Mouse (Mus musculus) lung, embryonic 14.5 days (tissue): ENCODE data around the gene Odc1. TPM values are rescaled to one million over a fixed set of nuclear protein-coding genes. Genes with fewer than 3 reads are reported as not detected.
A peak's percentile ranks its signal among the peaks of the same experiment; 100 is the strongest.

Experiments
- ATAC-seq: fragments of 200-750 bp; cut with Nextera tagmentation; 2 replicates; pipeline ENCODE4 v1.8.0; 2017; ENCODE audit warnings: mild to moderate bottlenecking, moderate TSS enrichment, moderate library complexity; ENCODE audit not compliant: insufficient read depth
- DNase-seq: peaks from one replicate; pipeline ENCODE4 v3.0.0-alpha.2; 2015
- H3K27ac ChIP-seq: fragments of 300-500 bp; sonication (generic); 2 replicates; pipeline ENCODE4 v1.5.1; 2014; ENCODE audit warnings: low read depth, mild to moderate bottlenecking, moderate library complexity
- H3K27me3 ChIP-seq: fragments of 300-500 bp; sonication (generic); 2 replicates; pipeline ENCODE4 v1.6.1; 2014; ENCODE audit warnings: low read length, control low read depth; ENCODE audit not compliant: insufficient read depth
- H3K36me3 ChIP-seq: fragments of 300-500 bp; sonication (generic); 2 replicates; pipeline ENCODE4 v1.6.1; 2014; ENCODE audit warnings: control low read depth; ENCODE audit not compliant: insufficient read depth
- H3K4me1 ChIP-seq: fragments of 300-500 bp; sonication (generic); 2 replicates; pipeline ENCODE4 v1.6.1; 2014; ENCODE audit warnings: antibody characterized with exemption, control low read depth; ENCODE audit not compliant: insufficient read depth
- H3K4me2 ChIP-seq: fragments of 300-500 bp; sonication (generic); 2 replicates; pipeline ENCODE4 v1.6.1; 2014; ENCODE audit warnings: mild to moderate bottlenecking
- H3K4me3 ChIP-seq: fragments of 300-500 bp; sonication (generic); 2 replicates; pipeline ENCODE4 v1.5.1; 2014; ENCODE audit warnings: low read depth, low read length
- H3K9ac ChIP-seq: fragments of 300-500 bp; sonication (generic); 2 replicates; pipeline ENCODE4 v1.6.1; 2014
- H3K9me3 ChIP-seq: fragments of 300-500 bp; sonication (generic); 2 replicates; pipeline ENCODE4 v1.6.1; 2016; ENCODE audit warnings: low read depth, low read length, control low read depth
- CTCF ChIP-seq: IDR thresholded peaks from 2 replicates; pipeline ENCODE4 v1.5.1; 2016; ENCODE audit warnings: antibody characterized with exemption, low read depth
- WGBS: fragments of 180-500 bp; shearing (Covaris S2); extraction: QIAGEN DNeasy Blood & Tissue Kit; methylation state at CpG from one replicate; pipeline ENCODE4 v1.1.7; 2014; 5-methylcytosine and 5-hydroxymethylcytosine counted together
- polyA plus RNA-seq: library from polyadenylated mRNA; unstranded; fragments of >200 nt; fragmentation: Nextera tagmentation; extraction: Ambion mirVana; gene quantifications from 2 replicates; pipeline ENCODE4 v1.2.1, GENCODE M21; 2014

The Odc1 gene
- polyA plus RNA-seq, 1 experiment from 2014 or later = 273 TPM

DNA sequence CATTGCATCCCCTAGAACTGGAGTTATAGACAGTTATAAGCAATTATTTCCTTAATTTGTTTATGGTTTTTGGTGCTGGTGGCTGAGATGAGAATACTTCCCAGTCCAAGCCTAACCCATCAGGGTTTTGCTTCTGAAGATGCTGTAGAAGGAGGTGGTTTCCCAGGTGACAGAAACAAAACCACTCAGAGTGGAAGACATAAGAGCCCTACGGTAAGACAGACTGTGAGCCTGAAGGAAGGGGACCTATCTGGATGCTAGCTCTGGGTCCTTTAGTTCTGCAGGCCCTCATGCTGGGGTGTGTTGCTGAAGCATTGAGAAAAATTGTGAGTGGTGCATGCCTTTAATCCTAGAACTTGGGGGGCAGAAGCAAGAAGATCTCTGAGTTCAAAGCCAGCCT, 35.3 kb upstream of the Odc1 start:
- Histone ChIP-seq H3K27ac (no peak overlapping the region), H3K4me1 (0 out of 2 replicates have a peak, but pooled peaks cover 3% of the 10 kb centered on the region), H3K27me3 (no peaks in the 10 kb centered on the region), H3K4me3 (no peak overlapping the region), H3K4me2 (no peak overlapping the region), H3K9ac (no peak overlapping the region), H3K36me3 (no peaks in the 10 kb centered on the region), H3K9me3 (no peaks in the 10 kb centered on the region)
- no peak for ATAC-seq
- no peak for DNase-seq
- 64% methylated on average over 1 of the region's 1 CpGs for WGBS
- no peak for TF ChIP-seq CTCF

DNA sequence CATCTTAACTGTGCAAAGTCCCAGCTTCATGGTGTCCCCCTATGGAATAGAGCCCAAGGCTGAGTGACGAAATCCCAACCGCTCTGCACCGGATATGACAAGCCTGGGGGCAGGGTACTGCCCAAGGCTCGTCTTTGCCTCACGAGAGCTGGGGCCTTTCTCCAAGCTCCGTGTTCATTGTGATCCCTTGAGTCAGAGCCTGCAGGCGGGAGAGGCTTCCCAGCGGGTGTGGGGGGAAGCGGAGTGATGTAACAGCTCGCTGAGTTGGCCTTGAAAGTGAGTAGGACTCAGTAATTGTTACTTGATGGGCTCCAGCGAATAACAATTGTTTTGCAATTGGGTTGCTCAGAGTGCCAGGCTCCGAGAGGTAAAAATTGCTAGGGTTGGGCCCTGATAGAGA, 34.4 kb upstream of the Odc1 start:
- no peaks in the 10 kb centered on the region for H3K36me3 ChIP-seq
- H3K27ac ChIP-seq = no peak overlapping the region
- ATAC-seq (no peak), DNase-seq (peak; percentile 67)
- 47% methylated on average over 12 of the region's 12 CpGs for WGBS
- TF ChIP-seq CTCF = no peak
- H3K4me3 ChIP-seq = no peak overlapping the region
- 0 out of 2 replicates have a peak, but pooled peaks cover 3% of the 10 kb centered on the region for H3K4me1 ChIP-seq
- H3K9me3 ChIP-seq = no peaks in the 10 kb centered on the region
- H3K27me3 ChIP-seq = no peaks in the 10 kb centered on the region
- no peak overlapping the region for H3K4me2 ChIP-seq
- H3K9ac ChIP-seq = no peak overlapping the region

DNA sequence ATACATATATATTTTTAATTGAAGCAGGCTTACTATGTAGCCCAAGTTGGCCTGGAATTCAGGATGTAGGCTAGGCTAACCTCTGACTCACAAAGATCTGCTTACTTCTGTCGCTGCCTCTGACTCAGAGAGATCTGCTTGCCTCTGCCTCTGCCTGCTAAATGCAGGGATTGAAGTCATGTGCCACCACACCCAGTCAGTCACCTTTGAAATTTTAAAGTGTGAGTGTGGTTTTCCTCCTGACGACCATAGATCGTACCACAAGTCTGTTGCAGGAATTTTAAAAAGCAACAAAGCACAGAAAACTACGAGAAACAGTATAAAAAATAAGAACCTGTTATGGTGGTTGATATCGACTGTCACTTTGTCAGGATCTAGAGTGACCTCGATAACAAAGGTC, 33.6 kb upstream of the Odc1 start:
- Histone ChIP-seq H3K4me3 (no peak overlapping the region), H3K9ac (no peak overlapping the region), H3K4me1 (0 out of 2 replicates have a peak, but pooled peaks cover 3% of the 10 kb centered on the region), H3K27me3 (no peaks in the 10 kb centered on the region), H3K9me3 (no peaks in the 10 kb centered on the region), H3K4me2 (no peak overlapping the region), H3K36me3 (no peaks in the 10 kb centered on the region), H3K27ac (no peak overlapping the region)
- 82% methylated on average over 6 of the region's 6 CpGs for WGBS
- no peak for ATAC-seq
- DNase-seq = no peak
- TF ChIP-seq CTCF = no peak

DNA sequence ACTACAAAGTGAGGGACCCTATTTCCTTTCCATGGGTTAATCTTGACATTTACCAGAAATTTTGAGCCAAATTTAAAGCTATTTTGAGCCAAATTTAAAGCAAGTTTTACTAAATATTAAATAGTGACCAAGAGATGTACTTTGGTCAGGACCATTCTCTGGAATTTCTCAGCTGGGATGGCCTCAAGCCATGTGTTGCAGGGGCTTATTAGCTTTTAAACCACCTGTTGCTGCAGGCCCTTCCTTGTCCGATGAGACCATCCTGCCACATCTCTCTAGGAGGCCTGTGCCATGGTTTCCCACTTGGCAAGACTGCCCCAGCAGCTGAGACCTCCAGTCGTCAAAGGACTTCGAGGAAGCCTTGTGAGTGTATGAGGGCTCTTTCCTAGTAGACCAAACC, 15.4 kb upstream of the Odc1 start:
- H3K27ac ChIP-seq = no peak overlapping the region
- no peak overlapping the region for H3K4me2 ChIP-seq
- no peaks in the 10 kb centered on the region for H3K27me3 ChIP-seq
- no peaks in the 10 kb centered on the region for H3K4me1 ChIP-seq
- no peaks in the 10 kb centered on the region for H3K36me3 ChIP-seq
- no peak for ATAC-seq
- no peak overlapping the region for H3K9ac ChIP-seq
- TF ChIP-seq CTCF = no peak
- no peaks in the 10 kb centered on the region for H3K9me3 ChIP-seq
- H3K4me3 ChIP-seq = no peak overlapping the region
- no peak for DNase-seq
- WGBS = 73% methylated on average over 3 of the region's 3 CpGs

DNA sequence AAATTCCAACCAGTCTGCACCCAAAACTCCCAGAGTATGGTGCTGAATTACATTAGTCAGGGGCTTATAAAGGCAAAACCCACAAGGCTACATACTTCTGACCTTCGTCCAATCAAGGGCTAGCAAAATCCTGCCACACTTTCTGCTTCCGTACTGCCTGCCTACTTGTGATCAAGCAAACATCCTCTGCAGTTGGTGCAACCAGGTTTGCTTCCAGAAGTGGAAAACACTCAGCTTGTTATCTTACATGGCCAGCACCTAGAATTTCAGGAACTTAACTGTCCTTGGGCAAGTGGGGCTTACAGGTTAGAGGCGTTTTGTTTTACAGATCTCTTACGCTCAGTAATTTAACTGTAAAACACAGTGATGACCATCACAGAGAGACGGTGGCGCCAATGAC, 14.9 kb upstream of the Odc1 start:
- DNase-seq = no peak
- no peak overlapping the region for H3K27ac ChIP-seq
- 60% methylated on average over 6 of the region's 6 CpGs for WGBS
- TF ChIP-seq CTCF = no peak
- no peaks in the 10 kb centered on the region for H3K9me3 ChIP-seq
- H3K4me1 ChIP-seq = no peaks in the 10 kb centered on the region
- H3K4me3 ChIP-seq = no peak overlapping the region
- H3K36me3 ChIP-seq = no peaks in the 10 kb centered on the region
- H3K4me2 ChIP-seq = no peak overlapping the region
- no peak overlapping the region for H3K9ac ChIP-seq
- ATAC-seq = no peak
- H3K27me3 ChIP-seq = no peaks in the 10 kb centered on the region

DNA sequence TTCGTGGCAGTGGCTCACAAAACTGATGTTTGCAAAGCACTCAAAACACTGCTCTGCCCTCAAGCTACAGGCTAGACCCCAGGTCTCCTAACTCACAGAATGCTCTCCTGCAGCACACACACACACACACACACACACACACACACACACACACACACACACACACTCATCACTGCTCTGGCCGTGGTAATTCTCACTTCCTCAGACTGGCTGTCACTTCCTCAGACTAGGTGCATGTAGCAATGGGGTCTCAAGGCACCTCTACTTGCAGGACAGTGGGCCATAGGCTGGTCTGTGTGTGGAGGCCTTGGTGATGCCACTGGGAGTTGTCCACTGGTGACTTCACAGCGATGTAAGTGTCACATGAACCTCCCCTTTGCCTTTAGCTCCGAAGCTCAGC, 13.8 kb upstream of the Odc1 start:
- H3K27ac ChIP-seq = no peak overlapping the region
- no peak overlapping the region for H3K4me2 ChIP-seq
- no peak overlapping the region for H3K9ac ChIP-seq
- H3K4me3 ChIP-seq = no peak overlapping the region
- DNase-seq (no peak), ATAC-seq (no peak)
- H3K36me3 ChIP-seq = no peaks in the 10 kb centered on the region
- no peak for TF ChIP-seq CTCF
- no peaks in the 10 kb centered on the region for H3K27me3 ChIP-seq
- H3K4me1 ChIP-seq = no peaks in the 10 kb centered on the region
- WGBS = 62% methylated on average over 4 of the region's 4 CpGs
- no peaks in the 10 kb centered on the region for H3K9me3 ChIP-seq

DNA sequence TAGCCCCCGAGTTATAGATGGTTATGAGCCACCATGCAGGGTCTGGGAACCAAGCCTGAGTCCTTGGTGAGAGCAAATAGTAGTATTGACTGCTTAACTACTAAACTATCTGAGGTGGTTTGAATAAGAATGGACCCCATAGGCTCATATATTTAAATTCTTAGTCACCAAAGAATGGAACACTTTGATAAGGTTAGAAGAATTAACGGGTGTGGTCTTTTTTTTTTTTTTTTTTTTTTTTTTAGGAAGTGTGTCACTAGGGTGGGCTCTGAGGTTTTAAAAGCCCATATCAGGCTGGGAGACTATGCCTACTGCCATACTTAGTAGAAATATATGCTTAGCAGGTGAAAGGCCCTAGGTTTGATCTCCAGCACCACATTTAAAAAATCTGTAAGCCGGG, 8.4 kb upstream of the Odc1 start:
- Histone ChIP-seq H3K4me2 (no peak overlapping the region), H3K4me1 (no peaks in the 10 kb centered on the region), H3K4me3 (no peak overlapping the region), H3K9ac (no peak overlapping the region), H3K27ac (no peak overlapping the region), H3K27me3 (no peaks in the 10 kb centered on the region), H3K36me3 (no peaks in the 10 kb centered on the region), H3K9me3 (no peaks in the 10 kb centered on the region)
- no peak for TF ChIP-seq CTCF
- WGBS = 87% methylated on average over 3 of the region's 3 CpGs
- no peak for ATAC-seq
- no peak for DNase-seq

DNA sequence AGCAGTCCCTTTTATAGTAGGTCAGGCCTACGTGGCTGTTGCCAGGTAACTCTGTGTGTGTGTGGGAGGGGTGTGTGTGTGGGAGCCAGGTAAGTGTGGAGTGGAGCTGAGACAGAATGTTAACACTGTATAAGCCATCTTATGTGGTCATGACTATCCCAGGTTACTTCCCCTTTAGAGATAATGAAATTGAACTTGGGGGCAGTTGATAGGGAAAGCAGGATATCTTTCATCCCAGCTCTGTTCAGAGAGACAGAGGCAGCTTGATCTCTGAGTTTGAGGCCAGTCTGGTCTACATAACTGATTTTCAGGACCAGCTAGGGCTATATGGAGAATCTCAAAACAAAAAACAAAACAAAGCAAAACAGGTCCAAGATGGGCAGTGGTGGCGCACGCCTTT, 7.4 kb upstream of the Odc1 start:
- Histone ChIP-seq H3K4me1 (no peaks in the 10 kb centered on the region), H3K9ac (no peak overlapping the region), H3K4me3 (no peak overlapping the region), H3K27me3 (no peaks in the 10 kb centered on the region), H3K9me3 (no peaks in the 10 kb centered on the region), H3K4me2 (no peak overlapping the region), H3K27ac (no peak overlapping the region), H3K36me3 (no peaks in the 10 kb centered on the region)
- DNase-seq (no peak), ATAC-seq (no peak)
- WGBS = 68% methylated on average over 3 of the region's 3 CpGs
- no peak for TF ChIP-seq CTCF
